Mouse (Mus musculus) midbrain, embryonic 15.5 days (tissue): Measurements from ENCODE around the gene Drap1. TPM values are rescaled to one million over a fixed set of nuclear protein-coding genes. Genes with fewer than 3 reads are reported as not detected.

ENCODE experiments used
- ATAC-seq: fragments of 200-750 bp; cut with Nextera tagmentation; replicated peaks from 2 replicates; pipeline ENCODE4 v1.8.0; 2017; ENCODE audit warnings: moderate TSS enrichment
- H3K27ac ChIP-seq: fragments of 300-500 bp; sonication (generic); 2 replicates; pipeline ENCODE4 v1.5.1; 2015; ENCODE audit warnings: mild to moderate bottlenecking, inconsistent platforms
- H3K27me3 ChIP-seq: fragments of 300-500 bp; sonication (generic); replicated peaks from 2 replicates; pipeline ENCODE4 v1.6.1; 2015; ENCODE audit warnings: inconsistent platforms
- H3K36me3 ChIP-seq: fragments of 300-500 bp; sonication (generic); replicated peaks from 2 replicates; pipeline ENCODE4 v1.6.1; 2015; ENCODE audit warnings: inconsistent platforms
- H3K4me1 ChIP-seq: fragments of 300-500 bp; sonication (generic); 2 replicates; pipeline ENCODE4 v1.6.1; 2015; ENCODE audit warnings: inconsistent platforms
- H3K4me2 ChIP-seq: fragments of 300-500 bp; sonication (generic); 2 replicates; pipeline ENCODE4 v1.6.1; 2015; ENCODE audit warnings: inconsistent platforms, mild to moderate bottlenecking, moderate library complexity
- H3K4me3 ChIP-seq: fragments of 300-500 bp; sonication (generic); 2 replicates; pipeline ENCODE4 v1.5.1; 2015; ENCODE audit warnings: mild to moderate bottlenecking, inconsistent platforms
- H3K9ac ChIP-seq: fragments of 300-500 bp; sonication (generic); 2 replicates; pipeline ENCODE4 v1.6.1; 2015; ENCODE audit warnings: mild to moderate bottlenecking, inconsistent platforms
- H3K9me3 ChIP-seq: fragments of 300-500 bp; sonication (generic); 2 replicates; pipeline ENCODE4 v1.6.1; 2016; ENCODE audit warnings: inconsistent platforms
- WGBS: fragments of 180-500 bp; shearing (Covaris S2); methylation state at CpG from one replicate; pipeline ENCODE4 v1.1.7; 2015; ENCODE audit warnings: mixed read lengths; 5-methylcytosine and 5-hydroxymethylcytosine counted together
- polyA plus RNA-seq: library from polyadenylated mRNA; unstranded; fragments of >200 nt; fragmentation: Nextera tagmentation; extraction: Ambion mirVana; gene quantifications from 2 replicates; pipeline ENCODE4 v1.2.1, GENCODE M21; 2015

Drap1 gene
- polyA plus RNA-seq, 1 experiment from 2014 or later: 291 TPM

DNA sequence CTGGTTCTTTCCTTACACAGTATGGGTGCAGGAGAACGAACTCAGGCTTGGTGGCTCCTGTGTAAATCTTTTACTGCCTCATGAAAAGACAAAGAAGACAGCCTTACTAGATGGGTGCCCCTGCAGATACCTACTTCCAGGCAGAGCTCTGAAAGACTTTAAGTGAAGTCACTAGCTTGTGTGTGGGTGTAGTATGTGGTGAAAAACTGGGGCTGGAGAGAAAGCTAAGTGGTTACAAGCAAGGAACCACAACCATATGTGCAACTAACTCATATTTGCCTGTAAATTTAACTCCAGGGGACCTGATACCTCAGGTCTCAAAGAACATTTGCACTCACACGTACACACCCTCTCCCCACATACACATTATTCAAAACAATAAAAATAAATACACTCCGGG, 35.1 kb upstream of the Drap1 start:
- H3K9me3 ChIP-seq: no peaks in the 10 kb centered on the region
- H3K4me2 ChIP-seq: peak overlapping the region; percentile 88
- H3K4me3 ChIP-seq: peak overlapping the region; percentile 76
- ATAC-seq: no peak
- peak overlapping the region; percentile 82 for H3K27ac ChIP-seq
- H3K9ac ChIP-seq: peak overlapping the region; percentile 78
- WGBS: 27% methylated on average over 3 of the region's 3 CpGs
- peaks cover 7% of the 10 kb centered on the region for H3K36me3 ChIP-seq
- peaks cover 8% of the 10 kb centered on the region; the same call in 1 of the 2 replicates for H3K27me3 ChIP-seq
- H3K4me1 ChIP-seq: peaks cover 55% of the 10 kb centered on the region

DNA sequence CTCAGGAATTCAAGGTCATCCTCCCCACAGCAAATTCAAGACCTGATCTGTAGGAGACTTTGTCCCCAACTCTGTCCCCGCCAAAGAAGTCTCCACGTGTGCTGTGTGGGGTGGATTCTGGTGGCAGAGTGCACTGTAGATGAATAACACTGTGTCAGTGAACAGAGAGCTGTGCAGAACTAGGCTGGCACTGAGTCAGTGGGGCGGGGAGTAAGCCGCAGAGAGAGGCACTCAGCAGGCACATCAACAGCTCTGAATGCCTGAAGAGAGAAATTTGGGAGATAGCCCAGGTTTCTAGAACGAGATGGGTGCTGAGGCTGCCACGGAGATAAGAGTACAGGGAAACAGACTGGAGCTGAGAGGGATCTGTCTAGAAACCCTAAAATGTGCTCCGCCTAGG, 34.2 kb upstream of the Drap1 start:
- H3K9me3 ChIP-seq: no peaks in the 10 kb centered on the region
- peaks cover 48% of the 10 kb centered on the region for H3K4me1 ChIP-seq
- H3K27me3 ChIP-seq: peaks cover 8% of the 10 kb centered on the region; the same call in 1 of the 2 replicates

DNA sequence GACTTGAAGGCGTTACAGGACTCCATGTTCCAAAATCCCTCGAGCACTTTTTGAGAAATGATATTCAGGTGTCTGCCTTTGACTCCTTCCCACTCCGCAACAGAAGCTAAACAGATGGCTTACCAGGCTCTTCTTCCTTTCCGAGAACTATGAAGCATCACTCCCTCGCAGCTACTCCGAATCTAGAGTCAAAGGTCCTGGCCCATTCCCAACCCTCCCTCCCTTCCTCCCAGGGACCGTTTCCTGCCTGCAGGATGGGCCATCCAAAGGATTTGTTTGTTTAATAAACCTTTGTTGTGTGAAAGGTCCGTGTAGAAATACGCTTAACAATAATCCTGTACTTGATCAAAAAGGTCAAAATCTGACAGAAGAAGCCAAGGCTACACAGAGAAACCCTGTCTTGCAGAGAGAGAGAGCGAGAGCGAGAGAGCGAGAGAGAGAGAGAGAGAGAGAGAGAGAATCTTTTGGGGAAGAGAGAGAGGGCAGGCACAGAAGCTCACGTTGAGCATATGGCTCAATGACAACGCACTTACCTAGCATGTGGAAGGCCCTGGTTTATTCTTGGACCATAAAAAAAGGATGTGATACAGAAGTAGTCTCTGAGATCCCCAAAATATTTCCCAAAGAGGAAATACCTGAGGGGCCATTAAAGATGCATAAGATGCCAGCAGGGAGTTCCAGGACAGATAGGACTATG, 33.1 kb upstream of the Drap1 start, which contains the start of gene Ccdc85b:
Gene Ccdc85b (minus strand): TSS at position 149 of the 697 bp plus-strand sequence.
- Histone ChIP-seq H3K4me3 (peak within 1 kb of the TSS; percentile 72), H3K36me3 (0 out of 2 replicates have a peak, but pooled peaks cover under 1% of the 10 kb centered on the region), H3K9me3 (no peaks in the 10 kb centered on the region), H3K27me3 (peaks cover 8% of the 10 kb centered on the region; the same call in 1 of the 2 replicates), H3K4me2 (peak within 1 kb of the TSS; percentile 85), H3K4me1 (peaks cover 43% of the 10 kb centered on the region), H3K9ac (peak within 1 kb of the TSS; percentile 80), H3K27ac (peak within 1 kb of the TSS; percentile 94)
- WGBS: 15% methylated on average over 14 of the region's 14 CpGs
- peak; percentile 10; the same call in 1 of the 2 replicates for ATAC-seq

More for the DNA sequence above, 34.2 kb upstream of the Drap1 start:
- peaks cover 5% of the 10 kb centered on the region; the same call in 1 of the 2 replicates for H3K36me3 ChIP-seq
- H3K9ac ChIP-seq: no peak overlapping the region
- no peak overlapping the region for H3K27ac ChIP-seq
- WGBS: 67% methylated on average over 7 of the region's 7 CpGs
- no peak for ATAC-seq
- H3K4me3 ChIP-seq: no peak overlapping the region
- H3K4me2 ChIP-seq: no peak overlapping the region

DNA sequence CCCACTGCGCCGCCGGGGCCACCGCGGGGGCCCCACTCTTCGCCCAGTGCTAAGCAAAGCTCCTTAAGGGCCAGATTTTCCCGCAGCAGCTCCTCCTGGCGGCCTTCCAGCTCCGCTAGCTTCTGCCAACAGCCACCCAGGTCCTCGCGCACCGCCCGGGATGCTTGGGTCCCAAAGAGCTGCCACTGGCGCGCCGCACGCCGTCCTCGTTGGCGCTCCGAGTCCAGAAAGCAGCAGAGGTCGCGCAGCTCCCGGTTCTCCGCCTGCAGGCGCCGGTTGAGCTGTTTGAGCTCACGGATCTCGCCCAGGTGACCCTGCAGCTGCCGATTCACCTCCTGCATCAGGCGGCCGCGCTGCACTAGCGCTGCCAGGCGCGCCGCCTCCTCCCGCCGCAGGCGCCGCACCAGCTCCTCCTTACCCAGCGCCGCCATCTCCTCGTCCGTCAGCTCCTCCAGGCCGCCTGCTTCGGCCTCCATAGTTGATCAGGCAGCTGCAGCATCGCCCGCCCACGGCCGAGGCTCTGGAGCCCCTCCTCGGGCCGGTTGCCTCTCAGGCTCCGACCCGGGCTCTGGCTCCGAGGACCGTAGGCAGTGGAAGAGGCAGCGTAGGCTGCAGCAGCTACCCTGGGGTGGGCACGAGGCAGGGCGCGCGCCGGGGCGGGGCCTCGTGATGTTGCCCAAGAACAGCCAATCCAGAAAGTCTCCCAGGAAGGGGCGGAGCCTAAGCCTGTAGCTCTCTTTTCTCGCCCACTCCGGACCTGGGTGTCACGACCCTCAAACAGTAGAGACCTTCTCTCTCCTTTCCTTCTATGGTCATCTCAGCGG, 32.4 kb upstream of the Drap1 start:
- WGBS: under 1% methylated on average over 70 of the region's 70 CpGs
- ATAC-seq: peak; percentile 95
- peaks cover 43% of the 10 kb centered on the region for H3K4me1 ChIP-seq

DNA sequence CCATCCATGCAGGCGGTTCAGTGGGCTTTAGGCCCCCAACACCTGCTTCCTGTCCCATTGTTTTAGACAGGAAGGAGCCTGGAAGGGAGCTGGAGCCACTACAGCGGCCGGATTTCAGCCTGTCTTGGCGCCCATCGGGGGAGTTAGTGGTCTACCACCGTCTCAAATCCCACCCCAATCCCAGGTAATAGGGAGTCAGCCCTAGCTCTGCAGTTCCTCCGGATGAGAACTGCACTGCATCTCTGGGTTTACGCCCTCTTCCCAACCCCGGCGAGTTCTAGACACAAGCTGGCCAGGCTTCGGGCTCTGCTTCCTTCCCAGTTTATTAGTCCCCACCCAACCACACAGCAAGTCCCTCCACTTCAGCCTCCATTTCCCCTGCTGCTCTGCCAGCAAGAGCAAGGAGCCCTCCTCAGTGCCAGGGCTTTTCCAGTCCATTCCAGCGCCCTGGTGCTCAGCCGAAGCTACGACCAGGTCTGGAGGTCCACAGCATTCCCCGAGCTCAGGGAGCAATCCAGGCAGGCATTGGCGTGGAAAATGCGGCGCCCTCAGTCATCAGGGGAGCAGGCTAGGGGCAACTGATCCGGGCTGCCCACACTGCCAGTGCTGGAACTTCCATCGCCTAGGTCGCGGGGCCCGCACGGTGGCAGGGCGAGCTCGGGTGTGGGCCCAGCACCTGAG, 31.6 kb upstream of the Drap1 start:
- Histone ChIP-seq H3K27me3 (peaks cover 8% of the 10 kb centered on the region; the same call in 1 of the 2 replicates), H3K4me3 (peak overlapping the region; percentile 72), H3K9ac (peak overlapping the region; percentile 80), H3K9me3 (no peaks in the 10 kb centered on the region), H3K4me1 (peaks cover 38% of the 10 kb centered on the region), H3K27ac (peak overlapping the region; percentile 94), H3K4me2 (peak overlapping the region; percentile 85), H3K36me3 (no peaks in the 10 kb centered on the region)
- WGBS: 3% methylated on average over 26 of the region's 26 CpGs
- ATAC-seq: no peak; the same call in 1 of the 2 replicates

More for the DNA sequence above, 32.4 kb upstream of the Drap1 start:
- peak overlapping the region; percentile 80 for H3K9ac ChIP-seq
- H3K27ac ChIP-seq: peak overlapping the region; percentile 94
- peak overlapping the region; percentile 72 for H3K4me3 ChIP-seq
- no peaks in the 10 kb centered on the region for H3K36me3 ChIP-seq
- peak overlapping the region; percentile 85 for H3K4me2 ChIP-seq
- peaks cover 8% of the 10 kb centered on the region; the same call in 1 of the 2 replicates for H3K27me3 ChIP-seq
- no peaks in the 10 kb centered on the region for H3K9me3 ChIP-seq

DNA sequence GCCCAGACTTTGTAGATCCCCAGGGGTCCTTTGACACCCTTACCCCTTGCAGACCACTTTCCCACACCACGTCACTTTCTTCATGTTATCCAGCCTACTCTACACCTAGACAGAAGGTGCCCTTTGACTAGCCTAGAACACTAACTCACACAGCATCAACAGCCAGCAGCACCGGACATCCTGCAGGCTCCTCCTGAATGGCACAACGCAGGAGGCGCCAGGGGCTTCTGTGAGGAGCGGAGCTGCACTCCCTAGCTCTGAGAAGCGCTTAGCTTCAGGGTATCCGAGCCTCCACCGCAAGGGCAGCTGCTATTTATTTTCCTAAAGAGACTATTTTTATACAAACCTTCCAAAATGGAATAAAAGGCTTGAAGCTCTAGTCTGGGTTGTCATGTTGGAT, 30.8 kb upstream of the Drap1 start:
- peak overlapping the region; percentile 72 for H3K4me3 ChIP-seq
- H3K27me3 ChIP-seq: peaks cover 11% of the 10 kb centered on the region
- peaks cover 32% of the 10 kb centered on the region for H3K4me1 ChIP-seq
- no peak for ATAC-seq
- WGBS: 58% methylated on average over 8 of the region's 8 CpGs
- H3K4me2 ChIP-seq: peak overlapping the region; percentile 85
- no peaks in the 10 kb centered on the region for H3K9me3 ChIP-seq
- peak overlapping the region; percentile 94; the same call in 1 of the 2 replicates for H3K27ac ChIP-seq
- peak overlapping the region; percentile 27; the same call in 1 of the 2 replicates for H3K9ac ChIP-seq
- H3K36me3 ChIP-seq: no peaks in the 10 kb centered on the region

DNA sequence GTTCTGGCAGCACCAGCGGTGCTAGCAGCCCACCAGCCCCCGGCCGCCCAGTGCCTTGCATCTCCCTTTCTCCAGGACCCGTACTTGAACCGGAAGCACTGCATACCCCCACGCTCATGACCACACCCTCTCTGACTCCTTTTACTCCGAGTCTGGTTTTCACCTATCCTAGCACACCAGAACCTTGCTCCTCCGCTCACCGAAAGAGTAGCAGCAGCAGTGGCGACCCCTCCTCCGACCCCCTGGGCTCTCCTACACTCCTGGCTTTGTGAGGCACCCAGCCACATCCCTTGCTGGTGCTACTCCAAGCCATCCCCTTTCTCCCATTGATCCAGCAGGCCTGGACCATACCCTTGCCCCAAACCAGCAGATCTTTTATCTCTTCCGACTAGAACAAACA, 30.3 kb upstream of the Drap1 start:
- no peaks in the 10 kb centered on the region for H3K9me3 ChIP-seq
- no peaks in the 10 kb centered on the region for H3K36me3 ChIP-seq
- peaks cover 31% of the 10 kb centered on the region for H3K4me1 ChIP-seq
- H3K4me2 ChIP-seq: peak overlapping the region; percentile 85
- H3K27ac ChIP-seq: no peak overlapping the region
- 84% methylated on average over 12 of the region's 12 CpGs for WGBS
- H3K9ac ChIP-seq: peak overlapping the region; percentile 27; the same call in 1 of the 2 replicates
- H3K27me3 ChIP-seq: peaks cover 17% of the 10 kb centered on the region
- H3K4me3 ChIP-seq: peak overlapping the region; percentile 72; the same call in 1 of the 2 replicates
- no peak for ATAC-seq

DNA sequence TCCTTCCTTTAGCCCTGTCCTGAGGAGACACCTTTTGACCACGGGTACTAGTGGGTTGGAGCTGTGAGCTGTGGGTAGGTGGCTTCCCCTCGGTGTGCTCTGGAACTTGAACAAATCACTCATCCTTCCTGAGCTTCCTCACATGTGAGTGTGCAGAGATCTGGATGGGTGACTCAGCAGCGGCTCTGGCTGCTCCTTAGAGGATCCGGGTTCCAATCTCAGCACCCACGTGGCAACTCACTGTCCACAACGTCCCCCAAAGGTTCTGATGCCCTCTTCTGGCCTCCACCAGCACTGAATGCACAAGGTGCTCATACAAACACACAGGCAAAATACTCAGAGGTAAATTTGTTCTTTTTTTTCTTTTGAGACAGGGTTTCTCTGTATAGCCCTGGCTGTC, 27.0 kb upstream of the Drap1 start:
- 79% methylated on average over 6 of the region's 6 CpGs for WGBS
- no peak overlapping the region for H3K4me3 ChIP-seq
- H3K9me3 ChIP-seq: no peaks in the 10 kb centered on the region
- H3K4me2 ChIP-seq: no peak overlapping the region
- H3K27ac ChIP-seq: no peak overlapping the region
- peaks cover 37% of the 10 kb centered on the region for H3K4me1 ChIP-seq
- no peaks in the 10 kb centered on the region for H3K36me3 ChIP-seq
- H3K9ac ChIP-seq: no peak overlapping the region
- peaks cover 42% of the 10 kb centered on the region for H3K27me3 ChIP-seq
- no peak for ATAC-seq

DNA sequence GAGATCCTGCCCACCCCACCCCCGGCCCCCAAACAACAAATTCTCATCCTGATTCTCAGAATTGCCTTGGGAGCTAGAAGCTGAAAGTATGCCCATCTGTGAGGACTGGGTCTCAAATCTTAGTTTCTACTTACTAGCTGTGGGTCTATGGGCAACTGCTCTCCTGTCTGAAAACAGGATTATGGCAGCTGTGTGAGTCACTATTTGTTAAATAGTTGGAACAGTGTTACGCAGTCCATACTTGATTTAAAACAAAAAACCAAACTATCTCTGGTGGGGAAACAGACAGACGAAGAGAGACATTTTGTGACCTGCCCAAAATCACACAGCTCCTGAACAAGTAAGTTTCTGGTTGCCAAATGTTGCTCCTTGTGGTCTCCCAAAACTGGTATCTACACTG, 24.9 kb upstream of the Drap1 start:
- Histone ChIP-seq H3K4me2 (no peak overlapping the region), H3K4me1 (peaks cover 18% of the 10 kb centered on the region), H3K27me3 (peaks cover 55% of the 10 kb centered on the region), H3K4me3 (no peak overlapping the region), H3K36me3 (no peaks in the 10 kb centered on the region), H3K27ac (no peak overlapping the region), H3K9me3 (no peaks in the 10 kb centered on the region), H3K9ac (no peak overlapping the region)
- WGBS: 88% methylated on average over 3 of the region's 3 CpGs
- no peak for ATAC-seq

DNA sequence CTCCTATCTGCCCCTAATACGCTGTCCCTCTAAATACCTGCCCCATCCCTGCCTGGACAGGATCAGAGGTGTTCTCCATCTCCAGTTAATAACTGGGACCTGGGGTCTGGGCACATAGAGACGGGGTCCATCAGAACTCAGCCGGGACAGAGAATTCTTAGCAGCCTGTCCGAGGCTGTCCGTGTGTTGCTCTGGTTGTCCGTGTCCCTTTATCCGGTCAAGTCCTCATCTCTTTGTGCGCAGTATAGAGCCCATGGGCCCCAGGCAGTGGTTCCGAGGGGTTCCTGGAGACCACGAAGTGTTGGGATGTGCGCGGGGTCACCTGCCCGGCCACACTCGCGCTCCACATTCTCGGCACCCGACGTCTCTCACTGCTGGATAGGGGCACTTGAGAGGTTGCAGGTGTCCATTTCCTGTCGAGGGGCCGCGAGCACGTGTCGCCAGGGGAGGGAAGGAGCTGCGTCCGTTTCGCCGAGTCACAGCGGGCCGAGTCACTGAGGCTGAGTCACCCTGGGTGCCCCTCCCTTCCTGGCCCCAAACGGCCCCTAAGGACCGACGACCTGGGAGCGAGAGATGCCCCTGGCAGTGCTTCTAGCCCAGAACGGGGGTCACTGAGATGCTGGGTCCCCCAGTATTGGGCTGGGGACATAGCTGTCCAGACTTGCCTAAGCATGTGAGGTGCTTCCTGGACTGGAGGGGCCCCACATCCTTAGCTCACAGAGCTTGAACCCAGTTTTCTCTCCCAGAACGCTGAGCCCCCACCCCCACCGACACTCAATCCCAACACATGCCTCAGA, 23.8 kb upstream of the Drap1 start:
- Histone ChIP-seq H3K4me1 (peaks cover 18% of the 10 kb centered on the region), H3K9ac (no peak overlapping the region), H3K36me3 (no peaks in the 10 kb centered on the region), H3K4me2 (peak overlapping the region; percentile 95), H3K4me3 (peak overlapping the region; percentile 60), H3K27ac (no peak overlapping the region), H3K27me3 (peaks cover 59% of the 10 kb centered on the region), H3K9me3 (no peaks in the 10 kb centered on the region)
- no peak; the same call in none of the 2 replicates for ATAC-seq
- 7% methylated on average over 36 of the region's 36 CpGs for WGBS
